In genomic region chr1:40378794-40379193, GRCm38 (mm10) we compare ENCODE assay signal across 7 mouse cellular contexts. TPM values are rescaled to one million over a fixed set of nuclear protein-coding genes. Genes with fewer than 3 reads are reported as not detected.
DNase-seq lines count a peak whose midpoint lies in the region; ATAC-seq and TF ChIP-seq lines count a peak whose summit lies in the region.

No protein-coding gene starts in this region.

- TF ChIP-seq CTCF in C2C12 (IDR thresholded peaks at IDR 0.05; ENCODE audit: control insufficient read depth, insufficient read depth, insufficient read length) (peak; percentile 66), E14TG2a.4 (conservative IDR thresholded peaks at IDR 0.05; ENCODE audit: low read length) (peak; percentile 97)

- peak; percentile 74 for DNase-seq in c-Kit-positive CD71-negative TER-119-negative erythroid progenitor cells, embryonic 14.5 days (ENCODE audit: low read depth)
- DNase-seq in forebrain, embryonic 14.5 days (ENCODE audit: low spot score) = peak; percentile 78
- peak; percentile 76 for DNase-seq in kidney, postnatal 10 days
- peak; percentile 80 for DNase-seq in lung, postnatal 14 days
- peak; percentile 71 for DNase-seq in right cerebral cortex, postnatal 14 days

- no peak overlapping the region for H3K27ac ChIP-seq in forebrain, embryonic 14.5 days (ENCODE audit: low read depth, low read length)

- peaks cover 3% of the 10 kb centered on the region for H3K4me1 ChIP-seq in E14TG2a.4 (replicated peaks; ENCODE audit: low read depth, low read length)
- no peaks in the 10 kb centered on the region for H3K4me1 ChIP-seq in forebrain, embryonic 14.5 days (ENCODE audit: control insufficient read depth, insufficient read depth, low read length)

- no peaks in the 10 kb centered on the region for H3K9me3 ChIP-seq in E14TG2a.4 (ENCODE audit: low read length)
- no peaks in the 10 kb centered on the region for H3K9me3 ChIP-seq in forebrain, embryonic 14.5 days (replicated peaks; ENCODE audit: control insufficient read depth, low read length)

- H3K4me3 ChIP-seq in C2C12 (ENCODE audit: insufficient read depth, poor library complexity, severe bottlenecking) (no peak overlapping the region), E14TG2a.4 (replicated peaks; ENCODE audit: low read length) (no peak overlapping the region)
- H3K4me3 ChIP-seq in forebrain, embryonic 14.5 days (ENCODE audit: low read depth, low read length) = no peak overlapping the region

- H3ac ChIP-seq in C2C12 (ENCODE audit: control insufficient read depth, insufficient read length, low read depth) = no peak overlapping the region

- no peaks in the 10 kb centered on the region for H3K27me3 ChIP-seq in C2C12 (ENCODE audit: control insufficient read depth, insufficient read depth, insufficient read length)
- peaks cover 8% of the 10 kb centered on the region for H3K27me3 ChIP-seq in E14TG2a.4 (ENCODE audit: insufficient read depth, low read length)
- no peaks in the 10 kb centered on the region for H3K27me3 ChIP-seq in forebrain, embryonic 14.5 days (replicated peaks; ENCODE audit: control insufficient read depth, insufficient read depth, low read length)

- ATAC-seq in forebrain, embryonic 14.5 days = no peak

- no peak overlapping the region for H3K9ac ChIP-seq in forebrain, embryonic 14.5 days (ENCODE audit: low read length)

- no peaks in the 10 kb centered on the region for H3K36me3 ChIP-seq in C2C12 (ENCODE audit: control insufficient read depth, insufficient read depth)
- no peaks in the 10 kb centered on the region for H3K36me3 ChIP-seq in E14TG2a.4 (ENCODE audit: insufficient read depth, low read length)
- H3K36me3 ChIP-seq in forebrain, embryonic 14.5 days (ENCODE audit: control insufficient read depth, insufficient read depth, low read length) = no peaks in the 10 kb centered on the region

- H3K4me2 ChIP-seq in forebrain, embryonic 14.5 days (ENCODE audit: low read length) = no peak overlapping the region

- no peaks in the 10 kb centered on the region for H3K79me3 ChIP-seq in C2C12 (ENCODE audit: low read depth)

- H3K79me2 ChIP-seq in C2C12 (ENCODE audit: control insufficient read depth, insufficient read depth) = no peaks in the 10 kb centered on the region

- WGBS in forebrain, embryonic 14.5 days = 14% methylated on average over 8 of the region's 8 CpGs

TF ChIP-seq in C2C12, 6 proteins besides CTCF, POLR2A, EP300 and RAD21:
- TF ChIP-seq MYOG (IDR thresholded peaks at IDR 0.05; ENCODE audit: control insufficient read depth, extremely low read depth, insufficient read length) (no peak), USF1 (IDR thresholded peaks at IDR 0.05; ENCODE audit: low read depth) (no peak), CEBPB (IDR thresholded peaks at IDR 0.05; ENCODE audit: low read depth) (no peak), MAX (IDR thresholded peaks at IDR 0.05) (no peak), FOSL1 (IDR thresholded peaks at IDR 0.05; ENCODE audit: insufficient read depth, low read length, poor library complexity, severe bottlenecking) (no peak), MYOD1 (IDR thresholded peaks at IDR 0.05; ENCODE audit: control insufficient read depth, insufficient read length, low read depth) (no peak)
TF ChIP-seq in C2C12: peak in this region for 0.

RNA-seq across cellular contexts. Expression of gene Il1rl1, which starts 50.6 kb away (rescaled TPM):
- polyA plus RNA-seq in C2C12 (2012; fragmentation: generic; extraction: Trizol) = 0.13 TPM
- polyA plus RNA-seq in forebrain, embryonic 14.5 days (2014; fragmentation: Nextera tagmentation; extraction: Ambion mirVana) = 0.07 TPM in 1 of 2 replicates, not detected in the other

RNA-seq across cellular contexts. Expression of gene Il1rl2, which starts 54.4 kb away (rescaled TPM):
- polyA plus RNA-seq in C2C12 (2012; fragmentation: generic; extraction: Trizol) = not detected
- 0.70 and 0.85 TPM in 2 replicates for polyA plus RNA-seq in forebrain, embryonic 14.5 days (2014; fragmentation: Nextera tagmentation; extraction: Ambion mirVana)
